Mouse (Mus musculus) intestine, embryonic 14.5 days (tissue): ENCODE measurements around the gene Acaca. TPM values are rescaled to one million over a fixed set of nuclear protein-coding genes. Genes with fewer than 3 reads are reported as not detected.

ENCODE experiments used
- ATAC-seq: fragments of 200-750 bp; cut with Nextera tagmentation; replicated peaks from 2 replicates; pipeline ENCODE4 v1.8.0; 2017; ENCODE audit warnings: low read depth, moderate number of reproducible peaks, moderate TSS enrichment, moderate library complexity; ENCODE audit not compliant: low FRiP score, low TSS enrichment
- DNase-seq: peaks from one replicate; pipeline ENCODE4 v3.0.0-alpha.2; 2018; ENCODE audit warnings: low spot score
- H3K27ac ChIP-seq: fragments of 300-500 bp; sonication (generic); 2 replicates; pipeline ENCODE4 v1.5.1; 2014; ENCODE audit warnings: low read depth, mild to moderate bottlenecking, control low read depth
- H3K27me3 ChIP-seq: fragments of 300-500 bp; sonication (generic); replicated peaks from 2 replicates; pipeline ENCODE4 v1.6.1; 2014; ENCODE audit warnings: low read length, control low read depth; ENCODE audit not compliant: control insufficient read depth, insufficient read depth
- H3K36me3 ChIP-seq: fragments of 300-500 bp; sonication (generic); 2 replicates; pipeline ENCODE4 v1.6.1; 2014; ENCODE audit warnings: low read length, control low read depth; ENCODE audit not compliant: control insufficient read depth, insufficient read depth
- H3K4me1 ChIP-seq: fragments of 300-500 bp; sonication (generic); replicated peaks from 2 replicates; pipeline ENCODE4 v1.6.1; 2014; ENCODE audit warnings: low read length, control low read depth, mixed read lengths; ENCODE audit not compliant: control insufficient read depth, insufficient read depth
- H3K4me2 ChIP-seq: fragments of 300-500 bp; sonication (generic); 2 replicates; pipeline ENCODE4 v1.6.1; 2014; ENCODE audit warnings: low read length
- H3K4me3 ChIP-seq: fragments of 300-500 bp; sonication (generic); 2 replicates; pipeline ENCODE4 v1.5.1; 2014; ENCODE audit warnings: low read depth, low read length, control low read depth, mixed read lengths
- H3K9ac ChIP-seq: fragments of 300-500 bp; sonication (generic); 2 replicates; pipeline ENCODE4 v1.6.1; 2014; ENCODE audit warnings: mild to moderate bottlenecking, low read length
- H3K9me3 ChIP-seq: fragments of 300-500 bp; sonication (generic); 2 replicates; pipeline ENCODE4 v1.6.1; 2016; ENCODE audit warnings: low read length, control low read depth; ENCODE audit not compliant: control insufficient read depth
- WGBS: fragments of 180-500 bp; shearing (Covaris S2); extraction: QIAGEN DNeasy Blood & Tissue Kit; methylation state at CpG from one replicate; pipeline ENCODE4 v1.1.7; 2014; 5-methylcytosine and 5-hydroxymethylcytosine counted together
- polyA plus RNA-seq: library from polyadenylated mRNA; unstranded; fragments of >200 nt; fragmentation: Nextera tagmentation; extraction: Ambion mirVana; gene quantifications from 2 replicates; pipeline ENCODE4 v1.2.1, GENCODE M21; 2014

Acaca gene
- polyA plus RNA-seq, 1 experiment from 2014 or later, result 23.6 TPM

GRCm38 (mm10) chr11:84247370-84247769 is 117.9 kb downstream of the Acaca start:
- H3K27me3 ChIP-seq, result no peaks in the 10 kb centered on the region
- no peak overlapping the region for H3K9ac ChIP-seq
- WGBS, result 92% methylated on average over 1 of the region's 1 CpGs
- no peak overlapping the region for H3K4me3 ChIP-seq
- DNase-seq, result no peak
- no peaks in the 10 kb centered on the region for H3K4me1 ChIP-seq
- no peaks in the 10 kb centered on the region for H3K9me3 ChIP-seq
- ATAC-seq, result no peak
- peaks cover 35% of the 10 kb centered on the region for H3K36me3 ChIP-seq
- H3K27ac ChIP-seq, result no peak overlapping the region
- no peak overlapping the region for H3K4me2 ChIP-seq

- Histone ChIP-seq H3K4me2 (no peak overlapping the region), H3K27ac (no peak overlapping the region), H3K27me3 (no peaks in the 10 kb centered on the region), H3K36me3 (peaks cover 45% of the 10 kb centered on the region), H3K9ac (no peak overlapping the region), H3K4me1 (no peaks in the 10 kb centered on the region), H3K4me3 (no peak overlapping the region), H3K9me3 (no peaks in the 10 kb centered on the region)
- ATAC-seq (no peak), DNase-seq (no peak)
- 77% methylated on average over 3 of the region's 3 CpGs for WGBS
These were observed 121.7 kb downstream of the Acaca start for GRCm38 (mm10) chr11:84251170-84251569.

- peaks cover 55% of the 10 kb centered on the region for H3K36me3 ChIP-seq
- 88% methylated on average over 1 of the region's 1 CpGs for WGBS
These were observed 123.0 kb downstream of the Acaca start for GRCm38 (mm10) chr11:84252425-84252824.

GRCm38 (mm10) chr11:84255879-84256278 is 126.4 kb downstream of the Acaca start:
- no peak for ATAC-seq

More at GRCm38 (mm10) chr11:84252425-84252824, 123.0 kb downstream of the Acaca start:
- Histone ChIP-seq H3K9ac (no peak overlapping the region), H3K4me2 (no peak overlapping the region), H3K4me3 (no peak overlapping the region), H3K9me3 (no peaks in the 10 kb centered on the region), H3K4me1 (no peaks in the 10 kb centered on the region), H3K27ac (no peak overlapping the region), H3K27me3 (no peaks in the 10 kb centered on the region)
- ATAC-seq (no peak), DNase-seq (no peak)

GRCm38 (mm10) chr11:84258053-84258710 is 128.7 kb downstream of the Acaca start:
- Histone ChIP-seq H3K4me1 (no peaks in the 10 kb centered on the region), H3K4me3 (no peak overlapping the region), H3K9me3 (no peaks in the 10 kb centered on the region), H3K27ac (no peak overlapping the region), H3K9ac (no peak overlapping the region), H3K4me2 (no peak overlapping the region), H3K27me3 (no peaks in the 10 kb centered on the region), H3K36me3 (peaks cover 70% of the 10 kb centered on the region)
- no peak for ATAC-seq
- DNase-seq, result no peak
- 87% methylated on average over 4 of the region's 4 CpGs for WGBS

More at GRCm38 (mm10) chr11:84255879-84256278, 126.4 kb downstream of the Acaca start:
- H3K36me3 ChIP-seq, result peaks cover 70% of the 10 kb centered on the region
- no peak overlapping the region for H3K9ac ChIP-seq
- WGBS, result 71% methylated on average over 4 of the region's 4 CpGs
- no peaks in the 10 kb centered on the region for H3K27me3 ChIP-seq
- no peak overlapping the region for H3K4me3 ChIP-seq
- no peak overlapping the region for H3K27ac ChIP-seq
- no peaks in the 10 kb centered on the region for H3K4me1 ChIP-seq
- no peak overlapping the region for H3K4me2 ChIP-seq
- no peaks in the 10 kb centered on the region for H3K9me3 ChIP-seq
- DNase-seq, result no peak

GRCm38 (mm10) chr11:84264490-84264889 is 135.0 kb downstream of the Acaca start:
- Histone ChIP-seq H3K4me2 (no peak overlapping the region), H3K36me3 (peaks cover 84% of the 10 kb centered on the region), H3K4me3 (no peak overlapping the region), H3K9me3 (no peaks in the 10 kb centered on the region), H3K9ac (no peak overlapping the region), H3K27ac (no peak overlapping the region), H3K27me3 (no peaks in the 10 kb centered on the region), H3K4me1 (no peaks in the 10 kb centered on the region)
- 57% methylated on average over 3 of the region's 3 CpGs for WGBS
- no peak for ATAC-seq
- DNase-seq, result no peak

- no peak for DNase-seq
- Histone ChIP-seq H3K9me3 (no peaks in the 10 kb centered on the region), H3K27me3 (no peaks in the 10 kb centered on the region), H3K36me3 (peaks cover 70% of the 10 kb centered on the region), H3K9ac (no peak overlapping the region), H3K4me3 (no peak overlapping the region), H3K4me2 (no peak overlapping the region), H3K4me1 (no peaks in the 10 kb centered on the region), H3K27ac (no peak overlapping the region)
- no peak for ATAC-seq
These were observed 138.6 kb downstream of the Acaca start for GRCm38 (mm10) chr11:84268068-84268467.

GRCm38 (mm10) chr11:84270511-84270910 is 141.0 kb downstream of the Acaca start:
- H3K9me3 ChIP-seq, result no peaks in the 10 kb centered on the region
- H3K27me3 ChIP-seq, result no peaks in the 10 kb centered on the region
- 60% methylated on average over 3 of the region's 3 CpGs for WGBS
- H3K4me1 ChIP-seq, result no peaks in the 10 kb centered on the region
- no peak overlapping the region for H3K4me3 ChIP-seq
- H3K9ac ChIP-seq, result no peak overlapping the region
- no peak for DNase-seq
- ATAC-seq, result no peak
- peaks cover 53% of the 10 kb centered on the region for H3K36me3 ChIP-seq
- H3K4me2 ChIP-seq, result no peak overlapping the region
- no peak overlapping the region for H3K27ac ChIP-seq

- Histone ChIP-seq H3K4me3 (no peak overlapping the region), H3K9me3 (no peaks in the 10 kb centered on the region), H3K4me2 (no peak overlapping the region), H3K9ac (no peak overlapping the region), H3K27ac (no peak overlapping the region), H3K36me3 (peaks cover 46% of the 10 kb centered on the region), H3K4me1 (no peaks in the 10 kb centered on the region), H3K27me3 (no peaks in the 10 kb centered on the region)
- WGBS, result 87% methylated on average over 10 of the region's 10 CpGs
- DNase-seq (no peak), ATAC-seq (no peak)
These were observed 142.5 kb downstream of the Acaca start for GRCm38 (mm10) chr11:84271948-84272347.
